Mouse (Mus musculus) spleen, adult 10 weeks (tissue): ENCODE results near the gene Ncmap. TPM values are rescaled to one million over a fixed set of nuclear protein-coding genes. Genes with fewer than 3 reads are reported as not detected.

Experiments
- polyA plus RNA-seq: library from polyadenylated mRNA; stranded (reverse); fragments of 350-450 nt; fragmentation: Illumina TruSeq; extraction: RNeasy Lipid Tissue Mini Kit (QIAGEN cat#74804); gene quantifications from one replicate; pipeline ENCODE4 v1.2.3, GENCODE M21; 2015; ENCODE audit warnings: low replicate concordance; ENCODE audit not compliant: insufficient read depth

Gene Ncmap
- 0.28 TPM for polyA plus RNA-seq

DNA sequence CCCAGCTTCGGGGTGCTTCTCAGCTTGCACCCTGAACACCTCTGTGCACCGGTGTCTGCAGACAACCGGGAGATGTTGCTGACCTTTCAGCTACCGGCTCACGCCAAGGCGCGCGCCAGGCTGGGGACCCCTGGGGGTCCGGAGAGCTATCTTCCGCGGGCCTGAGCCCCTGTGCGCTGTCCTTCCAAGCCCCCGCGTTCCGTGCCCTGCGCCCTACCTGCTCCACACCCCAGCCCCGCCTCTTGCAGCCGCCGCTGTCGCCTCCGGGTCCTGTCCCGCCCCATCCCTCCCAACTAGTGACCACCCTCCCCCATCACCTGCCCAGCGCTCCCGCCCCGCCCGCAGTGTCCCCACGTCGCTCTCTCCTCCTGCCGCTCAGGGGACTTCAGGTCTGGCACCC lies at the start of gene Ncmap:
Gene Ncmap, minus strand, starts transcription at position 237 of the 400 bp plus-strand sequence.

DNA sequence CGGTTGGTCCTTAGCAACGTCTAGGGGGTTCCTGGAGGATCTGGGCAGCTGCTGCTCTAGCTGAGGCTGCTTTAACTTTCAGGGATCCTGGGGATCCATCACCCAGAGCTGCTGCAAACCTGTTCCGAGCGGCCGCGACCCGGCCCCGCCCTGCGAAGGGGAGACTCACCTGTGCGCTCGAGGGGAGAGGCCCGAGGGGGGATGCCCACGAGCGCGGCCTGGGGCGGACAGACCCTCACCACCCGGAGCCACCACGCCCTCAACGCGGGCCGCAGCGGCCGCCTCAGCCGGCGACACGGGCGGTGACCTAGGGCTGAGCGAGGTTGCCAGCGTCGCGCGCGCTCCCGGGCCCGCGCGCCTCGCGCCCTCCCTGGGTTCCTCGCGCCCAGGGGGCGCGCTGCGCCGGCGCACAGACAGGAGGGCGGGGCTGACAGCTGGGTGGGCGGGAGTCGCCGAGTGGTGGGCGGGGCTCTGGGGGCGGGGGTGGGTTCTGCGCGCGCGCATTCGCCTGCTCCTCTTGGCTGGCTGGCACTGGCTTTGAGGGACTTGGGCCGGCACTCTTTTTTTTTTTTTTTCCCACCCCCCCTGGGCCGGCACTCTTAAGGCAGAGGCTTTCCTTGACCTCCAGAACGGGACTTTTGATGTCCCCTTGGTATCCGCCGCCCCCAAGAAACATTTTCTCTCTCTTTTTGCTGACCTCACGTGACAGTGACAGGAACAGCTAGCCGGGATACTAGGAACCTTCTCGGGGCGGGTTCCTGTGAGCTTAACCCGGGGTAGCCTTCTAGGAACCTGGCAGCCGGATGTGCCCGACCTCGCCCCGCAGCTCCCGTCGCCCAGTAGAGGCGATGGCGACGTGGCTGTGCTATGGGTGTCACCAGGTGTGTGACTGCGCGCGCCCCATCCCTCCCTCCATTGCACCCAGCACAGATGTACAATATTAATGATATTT lies 35.7 kb upstream of the Ncmap start, which contains the start of gene Rcan3:
Gene Rcan3, minus strand, starts transcription at position 411 of the 952 bp plus-strand sequence.

DNA sequence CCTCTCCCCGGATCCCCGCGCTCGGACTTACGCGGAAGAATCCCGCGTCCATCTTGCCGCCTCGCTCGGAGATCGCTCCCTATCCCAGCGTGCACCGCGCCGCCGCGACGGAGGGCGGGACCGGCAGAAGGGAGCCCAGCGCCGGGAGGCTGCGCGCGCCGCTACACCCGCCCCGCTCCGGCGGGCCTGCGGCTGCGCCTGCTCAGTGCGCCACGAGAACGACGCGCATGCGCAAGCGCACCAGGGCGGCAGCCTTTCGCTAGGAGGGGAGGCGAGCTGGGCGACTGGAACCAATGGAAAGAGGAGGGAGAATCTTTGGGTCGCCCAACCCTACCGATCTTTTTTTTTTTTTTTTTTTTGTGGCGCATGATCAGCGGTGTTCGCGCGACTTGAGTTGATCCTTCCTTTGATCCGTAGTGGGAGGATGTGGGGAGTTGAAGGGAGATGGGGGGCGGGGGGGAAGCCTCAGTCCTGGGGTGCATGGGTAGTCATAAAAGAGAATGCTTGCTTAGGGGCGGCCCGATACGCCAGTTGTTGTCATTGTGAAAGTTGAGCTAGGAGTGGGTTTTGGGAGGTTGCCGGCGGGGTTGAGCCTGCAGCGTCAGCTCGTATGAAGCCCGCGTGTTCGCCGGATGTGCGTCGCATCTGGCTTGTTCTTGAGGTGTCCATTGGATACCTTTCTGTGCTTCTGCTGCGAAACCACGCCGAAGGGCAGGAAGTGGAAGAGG lies 44.8 kb downstream of the Ncmap start, which contains the start of gene Srrm1:
Gene Srrm1, minus strand, starts transcription at position 256 of the 728 bp plus-strand sequence.

Other genes starting within 250 kb of the Ncmap start
- gene Clic4, start 125.4 kb downstream of the Ncmap start, polyA plus RNA-seq, result 128 TPM
- gene Srrm1, start 44.9 kb downstream of the Ncmap start, polyA plus RNA-seq, result 212 TPM
- 11.0 TPM for gene Rcan3, start 35.6 kb upstream of the Ncmap start, polyA plus RNA-seq
- not detected for gene Stpg1, start 96.6 kb upstream of the Ncmap start, polyA plus RNA-seq
- gene Nipal3, start 96.8 kb upstream of the Ncmap start, polyA plus RNA-seq, result 19.2 TPM
- 0.15 TPM for gene Grhl3, start 175.4 kb upstream of the Ncmap start, polyA plus RNA-seq